Mouse (Mus musculus) right cerebral cortex, adult 2 months (tissue): ENCODE measurements around the gene Podn.

ENCODE experiments used
- DNase-seq, 2 experiments: peaks; one replicate each; pipeline ENCODE4 v3.0.0; 2021 to 2022; ENCODE audit warnings: low spot score in 2 of 2

The Podn gene

GRCm38 (mm10) chr4:107966416-107967109, 129.7 kb downstream of the Podn start:
- no peak for DNase-seq
